Comparison of ENCODE assay signal across 20 mouse cellular contexts in the genomic region with DNA sequence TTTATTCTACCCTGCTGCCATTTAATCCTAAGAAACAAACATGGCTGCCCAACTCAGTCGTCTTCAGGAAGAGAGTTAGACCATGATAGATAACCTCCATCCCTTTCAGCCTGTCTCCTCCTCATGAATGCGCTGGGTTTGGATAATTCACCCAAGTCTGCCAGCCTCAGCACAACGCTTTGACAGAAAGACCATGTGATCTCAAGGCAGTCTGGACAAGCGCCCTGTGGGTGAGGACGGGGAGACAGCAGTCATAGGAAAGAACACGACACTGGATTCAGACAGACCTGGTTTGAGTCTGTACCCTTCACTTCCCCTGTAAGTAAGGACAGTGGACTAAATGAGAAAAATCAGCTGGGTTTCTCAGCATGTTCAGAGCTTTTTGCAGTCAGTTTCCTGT. TPM values are rescaled to one million over a fixed set of nuclear protein-coding genes. Genes with fewer than 3 reads are reported as not detected.
A peak's percentile ranks its signal among the peaks of the same experiment; 100 is the strongest.
DNase-seq lines count a peak whose midpoint lies in the region; ATAC-seq and TF ChIP-seq lines count a peak whose summit lies in the region.
"Had no signal": no experiment of that assay in that cellular context is flagged by ENCODE, and none has a peak within 500 bp of the region (broad histone marks: within the 10 kb centered on the region; RNA-seq: fewer than 3 reads in every experiment).

No protein-coding gene starts in this region.

- in situ Hi-C loops in ES-E14 (cut with MboI; ENCODE audit: low sequenced_read_pairs in 2 of 2, unreplicated experiment in 2 of 2): no loop called here

- H3K4me1 ChIP-seq in kidney, embryonic 16.5 days (ENCODE audit: insufficient read depth, low read length): peaks cover 11% of the 10 kb centered on the region
- peaks cover 12 to 16% of the 10 kb centered on the region in 2 experiments for H3K4me1 ChIP-seq in ES-E14 (ENCODE audit: control insufficient read depth in 2 of 2, insufficient read depth in 2 of 2, low read length in 2 of 2, poor library complexity in 1 of 2)
- H3K4me1 ChIP-seq in liver, embryonic 15.5 days (replicated peaks): peaks cover 65% of the 10 kb centered on the region
- peaks cover 34% of the 10 kb centered on the region for H3K4me1 ChIP-seq in midbrain, embryonic 10.5 days

- H3K4me2 ChIP-seq in kidney, embryonic 16.5 days (replicated peaks; ENCODE audit: low read depth, low read length): no peak overlapping the region
- peak overlapping the region; percentile 29 for H3K4me2 ChIP-seq in liver, embryonic 15.5 days
- H3K4me2 ChIP-seq: hindbrain, embryonic 12.5 days; midbrain, embryonic 12.5 days; neural tube, embryonic 15.5 days had no signal

- H3K27me3 ChIP-seq in kidney, embryonic 16.5 days (ENCODE audit: insufficient read depth, low read length): no peaks in the 10 kb centered on the region
- H3K27me3 ChIP-seq in liver, embryonic 15.5 days: no peaks in the 10 kb centered on the region
- no peaks in the 10 kb centered on the region for H3K27me3 ChIP-seq in midbrain, embryonic 10.5 days (ENCODE audit: low read depth, poor library complexity, severe bottlenecking)
- H3K27me3 ChIP-seq: hindbrain, embryonic 12.5 days; midbrain, embryonic 12.5 days; neural tube, embryonic 15.5 days had no signal

- ATAC-seq in kidney, embryonic 16.5 days (ENCODE audit: low FRiP score, low TSS enrichment): no peak
- no peak for ATAC-seq in liver, embryonic 15.5 days (ENCODE audit: insufficient read depth)
- ATAC-seq: forebrain, postnatal 0 days had no signal

- H3K27ac ChIP-seq in kidney, embryonic 16.5 days (ENCODE audit: low read length): no peak overlapping the region
- peak overlapping the region; percentile 48; the same call in 1 of the 2 replicates for H3K27ac ChIP-seq in ES-E14 (ENCODE audit: insufficient read depth, low read depth, low read length, poor library complexity, severe bottlenecking)
- peak overlapping the region; percentile 88 for H3K27ac ChIP-seq in liver, embryonic 15.5 days (replicated peaks)
- no peak overlapping the region for H3K27ac ChIP-seq in midbrain, embryonic 10.5 days (replicated peaks)
- H3K27ac ChIP-seq: heart, adult 2 months; hindbrain, embryonic 12.5 days; midbrain, embryonic 12.5 days; neural tube, embryonic 15.5 days had no signal

- peak; percentile 69 for DNase-seq in kidney, adult 9 months
- DNase-seq in ES-E14 (ENCODE audit: low read depth, low spot score): no peak
- peak; percentile 57 for DNase-seq in brain, adult 2 months (ENCODE audit: low read depth, low spot score)
- DNase-seq in midbrain, embryonic 10.5 days (ENCODE audit: low spot score): no peak
- DNase-seq in cerebellum, postnatal 10 days: no peak
- no peak for DNase-seq in ovary, postnatal 14 days (ENCODE audit: low spot score)
- DNase-seq: adrenal gland, adult 8-10 months; cerebellum, adult 2 months; forebrain, postnatal 0 days; heart, adult 2 months; heart, postnatal 10 days; lung, adult 18-20 months; thymus, adult 18-20 months had no signal

- no peaks in the 10 kb centered on the region for H3K36me3 ChIP-seq in kidney, embryonic 16.5 days (ENCODE audit: insufficient read depth, low read length)
- no peaks in the 10 kb centered on the region for H3K36me3 ChIP-seq in ES-E14 (ENCODE audit: control insufficient read depth, insufficient read depth, low read length, poor library complexity, severe bottlenecking)
- peaks cover 29% of the 10 kb centered on the region for H3K36me3 ChIP-seq in liver, embryonic 15.5 days (replicated peaks)
- H3K36me3 ChIP-seq in midbrain, embryonic 10.5 days: no peaks in the 10 kb centered on the region
- H3K36me3 ChIP-seq: hindbrain, embryonic 12.5 days; midbrain, embryonic 12.5 days; neural tube, embryonic 15.5 days had no signal

- no peak overlapping the region for H3K9ac ChIP-seq in kidney, embryonic 16.5 days (replicated peaks; ENCODE audit: low read length)
- H3K9ac ChIP-seq in ES-E14 (ENCODE audit: insufficient read depth, low read depth, low read length, poor library complexity, severe bottlenecking): no peak overlapping the region; the same call in 1 of the 2 replicates
- no peak overlapping the region for H3K9ac ChIP-seq in liver, embryonic 15.5 days
- H3K9ac ChIP-seq: forebrain, postnatal 0 days; hindbrain, embryonic 12.5 days; midbrain, embryonic 12.5 days; neural tube, embryonic 15.5 days had no signal

- WGBS in kidney, embryonic 16.5 days: 79% methylated on average over 6 of the region's 6 CpGs
- WGBS in liver, embryonic 15.5 days (ENCODE audit: insufficient replicate concordance): 74% methylated on average over 6 of the region's 6 CpGs
- 78% methylated on average over 6 of the region's 6 CpGs for WGBS in midbrain, embryonic 10.5 days

- no peaks in the 10 kb centered on the region for H3K9me3 ChIP-seq in kidney, embryonic 16.5 days (ENCODE audit: low read length)
- no peaks in the 10 kb centered on the region for H3K9me3 ChIP-seq in ES-E14 (ENCODE audit: control insufficient read depth, insufficient read depth, low read depth, low read length)
- H3K9me3 ChIP-seq in liver, embryonic 15.5 days (replicated peaks): no peaks in the 10 kb centered on the region
- no peaks in the 10 kb centered on the region for H3K9me3 ChIP-seq in midbrain, embryonic 10.5 days (replicated peaks)
- H3K9me3 ChIP-seq: hindbrain, embryonic 12.5 days; midbrain, embryonic 12.5 days; neural tube, embryonic 15.5 days had no signal

- no peak overlapping the region for H3K4me3 ChIP-seq in kidney, embryonic 16.5 days (ENCODE audit: low read length)
- H3K4me3 ChIP-seq in ES-E14 (ENCODE audit: insufficient read depth in 1 of 2, low read depth in 1 of 2, low read length in 2 of 2, poor library complexity in 1 of 2, severe bottlenecking in 1 of 2): no peak overlapping the region
- no peak overlapping the region for H3K4me3 ChIP-seq in liver, embryonic 15.5 days (replicated peaks)
- no peak overlapping the region for H3K4me3 ChIP-seq in midbrain, embryonic 10.5 days
- H3K4me3 ChIP-seq: heart, adult 2 months; hindbrain, embryonic 12.5 days; midbrain, embryonic 12.5 days; myocyte; neural tube, embryonic 15.5 days had no signal

TF ChIP-seq in ES-E14, 5 proteins besides CTCF, POLR2A, EP300 and RAD21:
- TF ChIP-seq HCFC1 (IDR thresholded peaks at IDR 0.05; ENCODE audit: borderline replicate concordance, insufficient read depth, low read length) (no peak), ZNF384 (IDR thresholded peaks at IDR 0.05; ENCODE audit: low read depth, low read length) (no peak), ZC3H11A (IDR thresholded peaks at IDR 0.05; ENCODE audit: borderline replicate concordance, low read depth, low read length) (no peak), MAFK (IDR thresholded peaks at IDR 0.05; ENCODE audit: insufficient read depth, low read depth, low read length) (no peak), CHD2 (IDR thresholded peaks at IDR 0.05; ENCODE audit: low read depth, low read length) (no peak)
TF ChIP-seq in ES-E14: peak in this region for 0.

RNA-seq across cellular contexts. Expression of a gene that starts 3.1 kb away (rescaled TPM):
- polyA plus RNA-seq in kidney, embryonic 16.5 days (2015; fragmentation: Nextera tagmentation; extraction: Ambion mirVana): 65.2 and 71.3 TPM in 2 replicates
- 17.8 and 27.8 TPM in 2 replicates for total RNA-seq in ES-E14 (2012; rRNA removed)
- 73.4 and 88.1 TPM in 2 replicates for polyA plus RNA-seq in liver, embryonic 15.5 days (2015; fragmentation: Nextera tagmentation; extraction: Ambion mirVana)
- polyA plus RNA-seq in midbrain, embryonic 10.5 days (2016; fragmentation: Nextera tagmentation; extraction: Ambion mirVana): 19.6 and 22.1 TPM in 2 replicates

RNA-seq across cellular contexts. Expression of a gene that starts 21.5 kb away (rescaled TPM):
- 0.56 and 1.7 TPM in 2 replicates for polyA plus RNA-seq in kidney, embryonic 16.5 days (2015; fragmentation: Nextera tagmentation; extraction: Ambion mirVana)
- total RNA-seq in ES-E14 (2012; rRNA removed): 5.4 and 8.0 TPM in 2 replicates
- polyA plus RNA-seq in liver, embryonic 15.5 days (2015; fragmentation: Nextera tagmentation; extraction: Ambion mirVana): 1.6 and 1.7 TPM in 2 replicates
- 0.53 and 0.60 TPM in 2 replicates for polyA plus RNA-seq in midbrain, embryonic 10.5 days (2016; fragmentation: Nextera tagmentation; extraction: Ambion mirVana)
- polyA plus RNA-seq: urinary bladder, adult 2 months had no signal

Comparison
In these comparisons a context has a peak if more than half of its experiments do, and no peak if none do; other contexts are left out.
1. DNase-seq: peak in kidney, adult 9 months (single experiment) and brain, adult 2 months (single experiment); none in ES-E14 (single experiment), midbrain, embryonic 10.5 days (single experiment), cerebellum, postnatal 10 days (0 of 2) and ovary, postnatal 14 days (single experiment).
2. H3K27ac ChIP-seq: peak in ES-E14 (single experiment) and liver, embryonic 15.5 days (single experiment); none in kidney, embryonic 16.5 days (single experiment) and midbrain, embryonic 10.5 days (single experiment).